9 mouse cellular contexts compared by ENCODE assay signal in genomic region chr12:77638266-77638665, GRCm38 (mm10).
DNase-seq lines count a peak whose midpoint lies in the region; ATAC-seq lines count a peak whose summit lies in the region.
"Had no signal": no experiment of that assay in that cellular context is flagged by ENCODE, and none has a peak within 500 bp of the region (broad histone marks: within the 10 kb centered on the region; RNA-seq: fewer than 3 reads in every experiment).

No protein-coding gene starts in this region.

- H3K9ac ChIP-seq in embryonic facial prominence, embryonic 15.5 days = no peak overlapping the region

- no peak overlapping the region for H3K4me2 ChIP-seq in embryonic facial prominence, embryonic 15.5 days (replicated peaks)

- H3K36me3 ChIP-seq in embryonic facial prominence, embryonic 15.5 days = no peaks in the 10 kb centered on the region
- H3K36me3 ChIP-seq: G1E had no signal

- H3K27me3 ChIP-seq in embryonic facial prominence, embryonic 15.5 days = no peaks in the 10 kb centered on the region

- H3K27ac ChIP-seq in embryonic facial prominence, embryonic 15.5 days (replicated peaks) = no peak overlapping the region

- 40% methylated on average over 7 of the region's 7 CpGs for WGBS in embryonic facial prominence, embryonic 15.5 days

- no peaks in the 10 kb centered on the region for H3K4me1 ChIP-seq in embryonic facial prominence, embryonic 15.5 days

- H3K9me3 ChIP-seq in embryonic facial prominence, embryonic 15.5 days (replicated peaks) = no peaks in the 10 kb centered on the region
- H3K9me3 ChIP-seq: G1E had no signal

- peak; percentile 34; the same call in 1 of the 2 replicates for ATAC-seq in embryonic facial prominence, embryonic 15.5 days (ENCODE audit: insufficient number of reproducible peaks, low FRiP score, low TSS enrichment, low read depth)
- ATAC-seq in erythroid progenitor cell, adult 5-6 weeks (replicated peaks; ENCODE audit: low FRiP score, poor library complexity, severe bottlenecking) = no peak

- peak; percentile 2 for DNase-seq in left cerebral cortex, adult 11 months (ENCODE audit: low spot score)
- no peak for DNase-seq in left cerebral cortex, adult 8-10 months (ENCODE audit: low spot score in 2 of 2)
- DNase-seq in adrenal gland, adult 8-10 months = peak; percentile 52
- peak; percentile 56 for DNase-seq in kidney, postnatal 14 days
- DNase-seq in embryo, embryonic 10 days (ENCODE audit: low spot score) = no peak
- DNase-seq in layer of hippocampus, postnatal 25 days (ENCODE audit: extremely low spot score in 1 of 2, low spot score in 1 of 2) = no peak

- H3K4me3 ChIP-seq in embryonic facial prominence, embryonic 15.5 days (replicated peaks) = no peak overlapping the region

Comparison
In these comparisons a context has a peak if more than half of its experiments do, and no peak if none do; other contexts are left out.
1. DNase-seq: peak in left cerebral cortex, adult 11 months (single experiment), adrenal gland, adult 8-10 months (single experiment) and kidney, postnatal 14 days (single experiment); none in left cerebral cortex, adult 8-10 months (0 of 2), embryo, embryonic 10 days (single experiment) and layer of hippocampus, postnatal 25 days (0 of 2).